Mouse (Mus musculus) brain, embryonic 14.5 days (tissue): ENCODE results near the gene Amn1.

Experiments
- CTCF ChIP-seq: fragments of 200-500 bp; IDR thresholded peaks from 2 replicates; pipeline ENCODE4 v1.5.1; 2012; ENCODE audit warnings: inconsistent platforms, mild to moderate bottlenecking, moderate library complexity, borderline replicate concordance; ENCODE audit not compliant: insufficient read depth, insufficient read length; ENCODE audit errors: extremely low read depth
- POLR2A ChIP-seq: fragments of 200-500 bp; IDR thresholded peaks from 2 replicates; pipeline ENCODE4 v1.6.1; 2012; ENCODE audit warnings: mild to moderate bottlenecking, inconsistent platforms, borderline replicate concordance; ENCODE audit not compliant: poor library complexity, insufficient read depth, insufficient read length, severe bottlenecking; ENCODE audit errors: extremely low read depth

GRCm38 (mm10) chr6:149134391-149135150, 53.9 kb downstream of the Amn1 start:
- TF ChIP-seq POLR2A (no peak), CTCF (no peak)
